Mouse (Mus musculus): ENCODE measurements around the gene Sgca. TPM values are rescaled to one million over a fixed set of nuclear protein-coding genes. Genes with fewer than 3 reads are reported as not detected.

Gene Sgca
- total RNA-seq, 2 experiments from 2014 or later = 67.0 to 89.1 TPM

DNA sequence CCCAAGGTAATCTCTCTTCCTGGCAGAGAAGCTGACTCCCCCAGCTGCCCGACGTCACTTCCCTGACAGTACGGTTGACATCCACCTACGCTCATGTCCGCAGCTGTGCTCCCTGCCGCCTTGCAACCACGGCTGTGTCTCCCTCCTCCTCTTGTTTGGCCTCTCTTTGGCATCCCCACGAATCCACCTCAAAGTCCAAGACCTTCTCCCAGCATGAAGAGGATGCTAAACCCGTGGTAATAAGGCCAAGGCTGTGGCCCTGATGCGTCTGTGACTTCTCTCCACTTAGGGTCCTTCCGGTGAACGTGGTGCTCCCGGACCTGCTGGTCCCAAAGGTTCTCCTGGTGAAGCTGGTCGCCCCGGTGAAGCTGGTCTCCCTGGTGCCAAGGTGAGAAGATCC lies 33.1 kb downstream of the Sgca start:
- no peak for DNase-seq

- DNase-seq = peak; percentile 69
These were observed 33.7 kb downstream of the Sgca start for GRCm38 (mm10) chr11:94942282-94943023.

GRCm38 (mm10) chr11:94941776-94942175 lies 34.4 kb downstream of the Sgca start:
- DNase-seq = no peak

DNA sequence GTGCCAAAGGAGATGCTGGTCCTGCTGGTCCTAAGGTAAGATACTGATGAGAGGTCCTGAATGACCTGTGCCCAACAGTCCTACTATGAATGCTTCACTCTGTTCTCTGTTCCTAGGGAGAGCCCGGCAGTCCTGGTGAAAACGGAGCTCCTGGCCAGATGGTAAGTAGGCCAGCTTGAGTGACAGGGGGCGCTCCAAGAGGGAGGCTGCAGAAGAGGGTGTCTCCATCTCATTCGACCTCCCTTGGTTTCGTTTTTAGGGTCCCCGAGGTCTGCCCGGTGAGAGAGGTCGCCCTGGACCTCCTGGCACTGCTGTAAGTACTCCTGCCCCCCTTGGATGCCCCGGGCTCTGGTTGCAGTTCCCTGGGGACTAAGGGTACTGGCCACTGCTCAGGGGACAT lies 35.0 kb downstream of the Sgca start:
- DNase-seq = no peak

- peak; percentile 89 for DNase-seq
These were observed 36.8 kb downstream of the Sgca start for GRCm38 (mm10) chr11:94939280-94939679.

GRCm38 (mm10) chr11:94938296-94938695 lies 37.8 kb downstream of the Sgca start:
- no peak for DNase-seq

- no peak for DNase-seq
These were observed 38.3 kb downstream of the Sgca start for GRCm38 (mm10) chr11:94937787-94938186.

- DNase-seq = no peak
These were observed 38.8 kb downstream of the Sgca start for GRCm38 (mm10) chr11:94937335-94937781.

GRCm38 (mm10) chr11:94936851-94937295 lies 39.3 kb downstream of the Sgca start:
- peak; percentile 94 for DNase-seq

GRCm38 (mm10) chr11:94936045-94936444 lies 40.1 kb downstream of the Sgca start, which contains the start of gene Col1a1:
TSS of gene Col1a1 (plus strand) at chr11:94936224.
- DNase-seq = peak; percentile 87

DNA sequence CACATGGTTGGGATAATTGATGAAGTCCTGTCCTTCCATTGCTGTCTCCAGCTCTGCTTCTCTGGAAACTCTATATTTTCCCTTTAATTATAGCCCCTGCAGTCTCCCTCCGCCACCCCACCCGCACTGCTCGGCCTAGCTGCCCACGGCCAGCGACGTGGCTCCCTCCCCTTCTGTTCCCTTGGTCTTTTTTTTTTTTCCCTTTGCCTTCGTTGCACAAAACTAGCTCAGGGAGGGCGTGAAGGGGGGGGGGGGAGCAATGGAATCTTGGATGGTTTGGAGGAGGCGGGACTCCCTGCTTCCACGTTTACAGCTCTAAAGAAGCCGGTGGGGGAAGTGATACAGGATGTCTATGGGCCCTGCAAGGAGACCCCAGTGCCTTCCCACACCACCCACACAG lies 41.6 kb downstream of the Sgca start:
- no peak for DNase-seq

DNA sequence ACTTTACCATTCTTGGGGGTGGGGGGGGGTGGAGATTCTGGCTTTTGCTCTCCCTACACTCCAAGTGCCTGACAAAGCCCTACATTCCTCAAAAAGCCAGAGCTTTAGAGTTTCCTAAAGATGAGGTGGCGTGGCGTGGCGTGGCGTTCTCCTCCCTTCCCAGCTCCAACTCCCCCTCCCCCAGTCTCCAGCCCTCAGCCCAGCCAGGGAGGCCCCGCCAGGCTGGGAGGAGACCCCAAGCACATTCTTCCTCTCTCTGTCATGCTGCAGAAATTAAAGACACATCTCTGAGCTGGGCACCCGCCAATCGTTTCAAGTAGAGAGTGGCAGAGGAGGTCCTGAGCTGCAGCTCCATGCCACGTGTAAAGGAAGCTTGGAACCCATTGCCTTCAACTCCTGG lies 42.5 kb downstream of the Sgca start:
- peak; percentile 70 for DNase-seq

DNA sequence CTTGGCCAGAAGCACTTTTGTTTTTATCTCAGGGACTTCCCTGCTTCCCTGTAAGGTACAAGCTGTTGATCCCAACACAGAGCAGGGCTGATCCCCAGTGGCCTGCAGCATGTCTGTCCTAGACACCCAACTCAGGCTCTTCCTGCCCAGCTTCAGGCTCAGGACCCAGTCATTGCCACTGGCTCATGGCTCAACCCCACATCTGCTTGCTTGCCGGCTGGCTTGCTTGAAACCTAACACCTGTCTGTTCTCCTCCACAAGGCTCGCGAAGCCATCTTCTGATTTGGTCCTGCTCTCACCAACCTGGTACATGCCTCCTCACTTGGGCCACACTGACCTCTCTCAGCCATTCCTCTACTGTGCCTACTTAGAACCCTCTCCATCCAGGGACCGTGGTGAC lies 46.0 kb downstream of the Sgca start:
- DNase-seq = no peak

DNA sequence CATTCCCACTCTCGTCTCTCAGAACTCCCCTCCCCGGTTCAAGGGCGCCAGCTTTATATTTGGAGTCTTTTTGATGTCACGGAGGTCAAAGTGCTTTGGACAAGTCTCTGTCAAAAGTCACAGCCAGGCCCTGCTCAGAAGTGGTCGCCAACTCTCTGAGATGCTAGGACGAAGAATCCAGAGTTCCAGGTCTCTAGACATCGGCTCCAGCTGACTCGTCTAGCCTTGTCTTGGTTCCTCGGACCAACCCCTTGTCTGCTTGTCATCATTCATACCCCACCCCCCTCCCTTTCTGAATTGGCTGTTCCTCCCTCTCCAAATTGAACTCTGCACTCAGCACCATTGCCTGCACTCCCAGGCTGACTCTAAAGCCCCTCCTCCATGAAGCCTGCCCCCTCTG lies 46.5 kb downstream of the Sgca start:
- DNase-seq = no peak

DNA sequence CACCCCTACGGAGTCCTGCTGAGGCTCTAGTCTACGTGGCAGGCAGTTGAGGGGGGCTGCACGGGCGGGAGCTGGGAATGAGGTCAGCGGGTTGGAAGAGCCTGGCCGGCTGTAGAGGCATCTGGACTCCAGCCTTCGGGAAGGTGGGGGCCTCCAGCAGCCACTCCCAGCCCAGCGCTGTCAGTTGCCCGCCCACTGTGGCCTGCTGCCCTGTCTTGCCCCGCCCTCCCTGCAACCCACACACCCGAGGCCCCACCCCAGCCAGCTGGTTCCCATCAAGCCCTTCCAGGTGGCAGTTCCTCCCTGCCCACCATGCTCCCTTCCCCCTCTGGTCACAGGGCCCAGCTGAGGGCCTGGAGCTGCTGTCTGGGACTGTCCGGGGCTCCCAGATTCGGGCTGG lies 47.3 kb downstream of the Sgca start:
- DNase-seq = peak; percentile 97

DNA sequence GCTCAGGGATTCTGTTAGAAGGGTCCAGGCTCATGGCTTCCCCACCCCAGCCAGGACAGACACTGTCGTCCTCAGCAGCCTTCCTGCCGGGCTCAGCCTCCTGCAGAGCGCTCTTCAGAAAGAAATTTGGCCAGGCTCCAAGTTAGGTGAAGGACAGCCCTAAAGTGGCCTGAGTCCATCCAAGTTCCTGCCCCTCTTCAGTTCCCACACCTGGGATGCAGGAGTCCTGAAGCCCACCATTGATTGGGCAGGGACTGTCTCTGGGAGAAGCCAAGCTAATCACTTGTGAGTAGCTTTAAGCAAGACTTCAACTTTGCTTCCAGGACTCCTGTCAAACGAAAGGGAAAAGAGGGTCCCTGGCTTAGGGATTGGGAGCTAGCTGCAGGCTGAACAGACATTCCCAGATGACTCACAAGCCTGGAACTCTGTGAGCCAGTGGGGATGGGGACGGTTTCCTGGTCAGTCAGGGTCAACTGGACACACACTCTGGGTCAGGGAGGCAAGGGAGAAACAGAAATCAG lies 48.3 kb downstream of the Sgca start:
- DNase-seq = peak; percentile 49

DNA sequence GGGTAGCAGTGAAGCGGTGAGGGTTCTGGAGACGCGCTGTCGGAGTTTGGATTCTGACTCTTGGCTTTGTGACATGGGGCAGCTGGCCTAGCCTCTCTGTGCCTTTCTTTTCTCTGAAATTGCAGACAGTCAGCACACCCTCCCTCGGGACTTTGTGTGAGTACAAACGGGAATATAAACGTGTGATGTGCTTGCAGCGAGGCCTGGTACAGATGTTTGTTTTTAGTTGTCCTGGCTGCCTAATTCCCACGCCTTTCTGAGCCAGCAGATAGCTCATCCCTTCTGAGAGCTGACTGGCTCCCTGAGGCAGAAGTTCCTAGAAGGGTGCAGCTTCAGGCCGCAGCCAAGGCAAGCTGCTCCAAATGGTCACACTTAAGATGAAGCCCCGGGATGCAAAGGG lies 49.7 kb downstream of the Sgca start:
- no peak for DNase-seq

- no peak for DNase-seq
These were observed 51.1 kb downstream of the Sgca start for GRCm38 (mm10) chr11:94924977-94925376.

GRCm38 (mm10) chr11:94920996-94921401 lies 55.1 kb downstream of the Sgca start:
- DNase-seq = no peak

GRCm38 (mm10) chr11:94917717-94918116 lies 58.4 kb downstream of the Sgca start:
- no peak for DNase-seq

DNA sequence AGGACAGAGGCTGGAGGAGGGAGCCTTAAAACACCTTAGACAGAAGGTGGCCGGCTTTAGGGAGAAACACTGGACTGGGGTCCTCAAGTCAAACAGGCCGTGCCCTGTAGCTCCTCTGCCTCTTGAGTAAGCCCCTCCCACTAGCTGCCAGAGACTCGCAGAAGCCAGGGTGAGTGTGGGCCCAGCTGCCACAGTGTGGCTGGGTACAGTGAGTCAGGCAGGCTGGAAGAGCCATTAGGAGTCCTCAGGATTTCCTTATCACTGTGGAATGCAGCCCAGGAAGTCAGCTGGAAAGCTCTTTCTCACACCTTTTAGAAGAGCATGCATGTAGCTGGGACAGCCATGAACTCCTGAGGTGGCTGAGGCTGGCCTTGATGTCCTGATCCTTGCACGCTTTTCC lies 59.6 kb downstream of the Sgca start:
- no peak for DNase-seq

- peak; percentile 72 for DNase-seq
These were observed 60.3 kb downstream of the Sgca start for GRCm38 (mm10) chr11:94915675-94916403.

GRCm38 (mm10) chr11:94913302-94914090 lies 62.6 kb downstream of the Sgca start:
- peak; percentile 41 for DNase-seq
